Mouse (Mus musculus): ENCODE measurements around the gene Gfpt2.

GRCm38 (mm10) chr11:49871914-49872313 is 77.9 kb downstream of the Gfpt2 start:
- TF ChIP-seq CTCF (IDR thresholded peaks at IDR 0.05; ENCODE audit: low read depth) (peak; percentile 77), EP300 (IDR thresholded peaks at IDR 0.05; ENCODE audit: low read depth) (no peak)
